Mouse (Mus musculus) neutrophil, adult 5-6 weeks (primary cell): Measurements from ENCODE around the gene Tradd. TPM values are rescaled to one million over a fixed set of nuclear protein-coding genes. Genes with fewer than 3 reads are reported as not detected.

Source experiments
- ATAC-seq: fragments of 151-379, 151-347 bp; 2 replicates; pipeline ENCODE4 v1.8.0; 2017; ENCODE audit warnings: mild to moderate bottlenecking, moderate TSS enrichment; ENCODE audit not compliant: insufficient number of reproducible peaks, poor library complexity, low FRiP score, severe bottlenecking; ENCODE audit errors: extremely low read depth
- total RNA-seq: library from RNA; stranded (forward); fragments of 200-1000 nt; gene quantifications from 2 replicates; pipeline ENCODE4 v1.2.3, GENCODE M21; 2017

The Tradd gene
- total RNA-seq, 1 experiment from 2014 or later, result 19.2 TPM

- peak; percentile 21; the same call in 1 of the 2 replicates for ATAC-seq
These were observed 14.5 kb upstream of the Tradd start for GRCm38 (mm10) chr8:105278911-105279334.

GRCm38 (mm10) chr8:105276292-105277120 lies 12.1 kb upstream of the Tradd start:
- ATAC-seq, result no peak

GRCm38 (mm10) chr8:105275840-105276239 lies 11.4 kb upstream of the Tradd start, which contains the start of gene Nol3:
Nol3 (plus strand) TSS chr8:105276140.
- ATAC-seq, result no peak

GRCm38 (mm10) chr8:105275387-105275786 lies 11.0 kb upstream of the Tradd start:
- no peak for ATAC-seq

GRCm38 (mm10) chr8:105270916-105271186 lies 6.4 kb upstream of the Tradd start:
- ATAC-seq, result no peak

GRCm38 (mm10) chr8:105270101-105270915 lies 5.9 kb upstream of the Tradd start:
- ATAC-seq, result no peak

GRCm38 (mm10) chr8:105269461-105269947 lies 5.1 kb upstream of the Tradd start, which contains the start of gene Hsf4:
Hsf4 (plus strand) TSS chr8:105269801.
- no peak for ATAC-seq

- no peak for ATAC-seq
These were observed 4.7 kb upstream of the Tradd start for GRCm38 (mm10) chr8:105269075-105269458.

- ATAC-seq, result no peak
These were observed 4.1 kb upstream of the Tradd start for GRCm38 (mm10) chr8:105268342-105269074.

GRCm38 (mm10) chr8:105266775-105267174 lies 2.4 kb upstream of the Tradd start:
- peak; percentile 48; the same call in 1 of the 2 replicates for ATAC-seq

- ATAC-seq, result peak; percentile 74
These were observed 719 bp upstream of the Tradd start for GRCm38 (mm10) chr8:105265128-105265527.

GRCm38 (mm10) chr8:105263244-105263912 lies 1.0 kb downstream of the Tradd start:
- no peak for ATAC-seq

GRCm38 (mm10) chr8:105261326-105261980 lies 3.0 kb downstream of the Tradd start:
- ATAC-seq, result no peak

GRCm38 (mm10) chr8:105260371-105261099 lies 3.9 kb downstream of the Tradd start:
- ATAC-seq, result no peak

GRCm38 (mm10) chr8:105259721-105260320 lies 4.6 kb downstream of the Tradd start:
- ATAC-seq, result peak; percentile 45

GRCm38 (mm10) chr8:105258911-105259720 lies 5.3 kb downstream of the Tradd start:
- no peak for ATAC-seq
